Mouse (Mus musculus) 3T3-L1 (cell line): ENCODE measurements around the gene Dnajc6.

Experiments used
- DNase-seq: peaks from one replicate; pipeline ENCODE4 v3.0.0-alpha.2; 2015; ENCODE audit warnings: low read depth, low spot score

Gene Dnajc6

DNA sequence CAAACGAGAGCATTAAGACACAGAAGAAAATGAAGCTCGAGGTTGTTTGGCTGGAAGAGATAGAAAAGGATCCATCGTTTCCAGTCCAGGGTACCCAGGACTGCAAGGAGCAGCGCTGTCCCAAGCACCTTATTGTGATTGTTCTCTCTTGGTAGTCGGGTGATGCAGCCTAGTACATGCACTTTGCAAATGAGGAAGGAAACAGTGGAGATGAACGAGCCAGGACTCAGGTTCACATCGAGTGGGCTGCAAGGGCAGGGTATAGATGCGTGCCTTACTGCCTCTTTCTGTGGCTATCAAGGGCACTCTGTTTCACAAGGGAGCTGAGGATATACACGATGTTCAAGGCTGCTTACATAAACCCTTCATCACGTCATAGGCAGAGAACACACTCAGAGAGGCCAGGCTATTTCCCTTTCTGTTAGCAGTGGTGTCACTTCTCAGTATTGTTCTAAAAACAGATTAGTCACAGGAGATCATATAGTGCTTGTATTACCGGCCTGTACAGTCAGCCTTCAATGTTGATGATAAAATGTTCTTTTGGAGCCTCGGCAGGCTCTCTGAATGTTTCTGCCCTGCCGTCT, 189.9 kb downstream of the Dnajc6 start:
- no peak for DNase-seq

DNA sequence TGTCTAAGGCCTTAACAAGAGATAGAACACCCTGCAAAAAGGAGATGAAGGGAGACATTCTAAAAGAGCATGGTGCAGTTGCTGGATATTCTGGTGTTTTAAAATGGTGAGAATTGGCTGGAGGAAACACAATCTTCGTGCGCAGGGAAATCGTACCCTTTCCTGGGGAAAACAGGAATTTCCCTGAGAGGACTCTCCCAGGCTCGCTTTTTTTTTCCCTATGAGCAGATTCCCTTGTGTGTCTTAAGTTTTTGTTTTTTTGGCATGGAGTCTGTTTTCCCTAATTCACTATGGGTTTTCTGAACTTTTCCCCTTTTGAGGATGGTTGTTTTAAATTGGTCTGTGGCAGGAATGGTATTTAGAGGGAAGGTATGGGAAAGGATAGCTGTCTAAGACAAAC, 192.8 kb downstream of the Dnajc6 start:
- no peak for DNase-seq

DNA sequence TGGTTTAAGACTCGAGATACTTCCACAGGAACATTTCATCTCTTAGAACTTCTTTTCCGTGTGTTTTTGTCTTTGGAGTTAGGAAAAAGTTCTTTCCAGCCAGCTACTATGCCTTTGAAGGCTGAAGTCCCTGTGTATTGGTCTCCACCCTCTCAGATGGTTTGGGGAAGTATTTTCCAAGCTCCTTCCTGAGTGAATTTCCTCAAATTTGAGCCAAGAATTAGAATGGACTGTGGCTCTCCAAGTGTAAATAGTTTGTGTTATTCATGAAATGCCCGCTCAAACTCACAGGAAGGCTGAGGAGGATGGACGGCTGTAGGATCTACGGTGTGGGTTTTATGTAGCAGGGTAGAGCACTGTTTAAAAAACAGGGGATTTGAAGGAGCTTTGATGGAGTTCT, 193.2 kb downstream of the Dnajc6 start:
- no peak for DNase-seq
